Mouse (Mus musculus) cerebellum, adult 18-20 months (tissue): Measurements from ENCODE around the gene Aars.
A peak's percentile ranks its signal among the peaks of the same experiment; 100 is the strongest.
"Not testable (repeated sequence)": the region's sequence is repeated elsewhere in the genome, so short reads cannot be mapped to it uniquely, and the experiment has no call there.

ENCODE experiments used
- DNase-seq, 2 experiments: peaks; one replicate each; pipeline ENCODE4 v3.0.0; 2021

Aars gene

DNA sequence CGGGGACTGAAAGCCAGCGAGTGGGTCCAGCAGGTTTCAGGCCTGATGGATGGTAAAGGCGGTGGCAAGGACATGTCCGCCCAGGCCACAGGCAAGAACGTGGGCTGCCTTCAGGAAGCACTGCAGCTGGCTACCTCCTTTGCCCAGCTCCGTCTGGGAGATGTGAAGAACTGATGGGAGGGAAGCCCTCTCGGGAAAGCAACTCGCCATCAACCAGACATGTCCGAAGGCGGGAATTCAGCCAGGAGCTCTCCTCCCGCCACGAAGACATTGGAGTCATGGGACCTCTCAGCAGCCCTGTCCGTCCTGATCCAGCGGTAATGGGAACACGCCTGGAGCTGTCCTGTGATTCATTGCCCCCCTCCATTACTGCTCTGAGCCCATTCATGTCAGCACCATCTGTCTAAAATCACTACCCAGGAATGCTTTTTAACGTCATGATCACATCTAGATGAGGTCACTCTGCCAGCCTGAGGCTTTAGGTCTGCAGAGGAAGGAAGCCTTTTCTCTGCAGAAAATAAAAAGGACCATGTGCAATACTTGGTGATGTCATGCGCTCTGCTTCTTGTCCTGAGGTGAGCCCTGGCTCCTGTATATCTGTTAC is 22.2 kb downstream of the Aars start:
- DNase-seq = no peak

DNA sequence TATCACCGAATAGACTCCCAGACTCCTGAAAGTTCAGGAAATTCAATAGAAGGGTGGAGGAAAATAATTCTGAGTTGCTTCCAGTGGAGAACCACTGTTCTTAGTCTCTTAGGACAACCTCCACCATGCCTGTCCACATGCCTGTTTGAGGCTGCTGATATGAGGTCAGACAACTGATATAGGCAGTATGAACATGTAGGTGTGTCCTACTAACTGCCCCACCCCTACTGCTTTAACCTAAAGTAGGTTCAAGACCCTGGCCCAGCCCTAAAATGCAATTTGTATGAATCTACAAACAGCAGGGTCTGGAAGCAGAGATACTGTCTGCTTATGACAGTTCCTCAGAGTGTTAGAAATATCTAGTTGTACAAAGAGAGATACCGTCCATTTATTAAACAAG is 22.7 kb downstream of the Aars start:
- no peak for DNase-seq

DNA sequence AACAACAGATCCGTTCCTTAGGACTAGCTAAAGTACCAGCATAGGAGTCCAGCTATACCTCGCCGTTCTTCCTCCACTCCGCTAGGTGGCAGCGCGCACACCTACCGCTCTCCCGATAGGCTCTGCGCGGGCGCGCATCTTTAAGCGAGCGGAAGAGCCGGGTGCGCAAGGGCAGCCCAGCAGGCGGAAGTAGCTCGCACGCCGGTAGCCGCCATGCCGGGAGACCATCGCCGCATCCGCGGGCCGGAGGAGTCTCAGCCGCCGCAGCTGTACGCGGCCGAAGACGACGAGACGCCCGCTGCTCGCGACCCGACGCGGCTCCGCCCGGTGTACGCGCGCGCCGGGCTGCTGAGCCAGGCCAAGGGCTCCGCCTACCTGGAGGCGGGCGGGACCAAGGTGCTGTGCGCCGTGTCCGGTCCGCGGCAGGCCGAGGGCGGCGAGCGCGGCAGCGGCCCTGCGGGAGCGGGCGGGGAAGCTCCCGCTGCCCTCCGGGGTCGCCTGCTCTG is 23.3 kb downstream of the Aars start, which contains the start of gene Exosc6:
TSS of gene Exosc6 (plus strand) at position 182 of the 506 bp plus-strand sequence.
- peak; percentile 86 to 96 for DNase-seq

DNA sequence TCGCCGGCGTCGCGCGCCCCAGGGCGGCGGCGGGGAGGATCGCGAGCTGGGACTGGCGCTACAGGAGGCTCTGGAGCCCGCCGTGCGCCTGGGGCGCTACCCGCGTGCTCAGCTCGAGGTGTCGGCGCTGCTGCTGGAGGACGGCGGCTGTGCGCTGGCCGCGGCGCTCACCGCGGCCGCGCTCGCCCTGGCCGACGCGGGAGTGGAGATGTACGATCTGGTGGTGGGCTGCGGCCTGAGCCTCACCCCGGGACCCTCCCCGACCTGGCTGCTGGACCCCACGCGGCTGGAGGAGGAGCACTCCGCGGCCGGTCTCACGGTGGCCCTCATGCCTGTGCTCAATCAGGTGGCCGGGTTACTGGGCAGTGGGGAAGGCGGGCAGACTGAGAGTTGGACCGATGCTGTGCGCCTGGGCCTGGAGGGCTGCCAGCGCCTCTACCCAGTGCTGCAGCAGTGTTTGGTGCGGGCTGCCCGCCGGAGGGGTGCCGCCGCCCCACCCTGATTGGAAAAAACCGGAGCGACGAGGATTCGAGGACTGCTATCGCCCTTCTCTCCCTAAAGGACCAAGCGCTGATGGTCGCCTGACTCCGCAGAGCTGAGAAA is 23.8 kb downstream of the Aars start:
- peak; percentile 41 to 63 for DNase-seq

DNA sequence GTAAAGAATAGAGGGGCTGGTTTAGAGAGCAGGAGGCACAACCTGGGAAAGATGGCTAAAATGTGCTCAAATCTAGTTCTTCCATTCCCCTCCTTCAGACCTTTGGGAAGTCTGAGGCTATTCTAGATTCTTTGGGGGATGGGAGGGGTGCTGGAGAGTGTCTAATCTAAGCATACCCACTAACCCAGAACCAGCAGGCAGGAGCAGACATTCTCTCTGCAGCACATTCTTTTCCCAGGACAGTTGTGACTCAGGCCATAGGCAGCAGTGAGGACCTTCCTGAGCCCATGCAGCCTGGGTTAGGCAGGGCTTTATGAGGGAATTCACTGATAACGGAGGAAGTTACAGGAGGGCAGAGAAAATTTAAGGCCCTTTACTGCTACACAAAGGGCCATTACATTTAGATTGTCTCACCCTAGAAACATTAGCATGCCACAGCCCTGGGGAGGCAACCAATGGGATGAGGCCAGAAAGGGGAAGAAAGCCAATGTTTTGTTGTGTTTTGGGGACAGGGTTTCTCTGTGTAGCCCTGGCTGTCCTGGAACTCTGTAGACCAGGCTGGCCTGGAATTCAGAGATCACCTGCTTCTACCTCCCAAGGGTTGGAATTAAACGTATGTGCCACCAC is 26.1 kb downstream of the Aars start:
- no peak for DNase-seq

DNA sequence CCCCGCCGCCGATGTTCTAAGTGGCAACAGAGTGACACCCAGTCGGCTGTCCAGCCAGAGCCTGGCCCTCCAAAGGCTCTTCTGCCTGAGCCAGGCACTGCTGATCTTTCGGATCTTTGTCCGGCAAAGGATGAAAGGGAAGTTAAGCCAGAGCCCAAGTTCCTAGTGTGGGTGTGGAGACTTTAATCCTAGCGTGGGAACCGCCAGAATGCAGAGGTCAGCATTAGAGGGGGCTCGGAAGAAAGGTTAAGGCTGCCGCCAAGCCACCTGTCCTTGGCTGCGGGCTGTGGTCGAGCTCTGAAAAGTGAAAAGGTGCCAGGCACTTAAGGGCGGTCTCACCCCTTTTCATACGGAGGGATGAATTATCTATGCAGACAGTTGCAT is 28.7 kb downstream of the Aars start:
- DNase-seq = peak in 1 of 2 experiments; percentile 13

DNA sequence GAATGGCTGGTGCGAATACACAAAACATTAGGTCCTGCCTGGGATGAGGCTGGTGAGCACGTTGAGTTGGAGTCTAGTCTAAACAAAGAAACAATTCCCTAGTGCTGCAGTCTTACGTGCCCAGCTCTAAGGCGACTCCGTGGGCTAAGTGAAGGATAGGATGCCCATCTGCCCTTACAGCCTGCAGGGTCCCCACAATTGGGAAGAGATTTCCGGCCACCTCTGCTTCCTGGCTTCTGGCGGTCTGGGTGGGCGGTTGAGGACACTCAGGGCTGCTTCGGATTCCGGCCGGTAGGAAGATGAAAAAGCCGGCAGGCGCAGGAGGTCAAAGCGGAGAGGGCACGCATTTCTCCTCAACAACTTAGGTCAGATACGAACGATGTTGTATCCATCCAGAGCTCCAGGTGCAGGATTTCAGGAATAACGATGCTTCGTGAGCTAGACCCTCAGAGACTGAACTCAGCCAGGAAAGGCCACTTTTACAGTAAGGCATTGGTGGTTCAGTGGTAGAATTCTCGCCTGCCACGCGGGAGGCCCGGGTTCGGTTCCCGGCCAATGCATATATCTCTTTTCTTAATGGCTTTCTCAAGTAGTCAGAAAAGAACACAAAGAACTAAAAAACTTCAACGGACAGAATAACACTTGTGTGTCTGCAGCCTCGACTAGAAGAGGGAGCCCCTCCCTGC is 29.3 kb downstream of the Aars start:
- DNase-seq = peak; percentile 88 to 95

DNA sequence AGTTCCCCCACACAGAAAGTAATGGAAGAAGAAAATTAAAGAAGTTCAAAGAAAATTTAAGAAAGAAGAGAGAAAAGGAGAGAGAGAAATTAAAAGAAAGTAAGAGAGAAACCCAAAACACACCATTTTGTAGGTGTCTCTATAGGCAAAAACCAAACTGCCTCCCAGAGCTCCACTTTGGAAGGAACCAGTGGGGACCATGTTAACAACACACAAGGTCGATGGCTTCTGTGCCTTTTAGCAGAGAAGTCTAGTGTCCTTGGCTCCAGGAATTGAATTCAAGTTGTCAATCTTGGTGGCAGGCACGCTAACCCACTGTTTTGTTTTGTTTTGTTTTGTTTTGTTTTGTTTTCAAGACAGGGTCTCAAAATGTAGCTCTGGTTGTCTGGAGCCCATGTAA is 29.9 kb downstream of the Aars start:
- no peak for DNase-seq

DNA sequence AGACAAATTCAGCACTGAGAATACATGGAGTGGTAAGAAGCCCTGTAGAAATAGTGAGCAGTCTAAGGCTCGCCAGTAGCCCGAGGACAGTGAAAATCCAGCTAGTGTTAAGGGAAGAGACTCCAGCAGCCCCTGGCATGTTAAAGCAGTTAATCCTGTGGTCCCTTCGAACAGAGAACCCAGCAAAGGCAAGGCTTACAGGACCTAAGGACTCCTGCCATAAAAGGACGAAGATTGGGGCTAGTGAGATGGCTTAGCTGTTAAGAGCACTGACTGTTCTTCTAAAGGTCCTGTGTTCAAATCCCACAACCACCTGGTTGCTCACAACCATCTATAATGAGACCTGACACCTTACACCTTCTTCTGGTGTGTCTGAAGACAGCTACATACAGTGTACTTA is 33.4 kb downstream of the Aars start:
- no peak for DNase-seq

DNA sequence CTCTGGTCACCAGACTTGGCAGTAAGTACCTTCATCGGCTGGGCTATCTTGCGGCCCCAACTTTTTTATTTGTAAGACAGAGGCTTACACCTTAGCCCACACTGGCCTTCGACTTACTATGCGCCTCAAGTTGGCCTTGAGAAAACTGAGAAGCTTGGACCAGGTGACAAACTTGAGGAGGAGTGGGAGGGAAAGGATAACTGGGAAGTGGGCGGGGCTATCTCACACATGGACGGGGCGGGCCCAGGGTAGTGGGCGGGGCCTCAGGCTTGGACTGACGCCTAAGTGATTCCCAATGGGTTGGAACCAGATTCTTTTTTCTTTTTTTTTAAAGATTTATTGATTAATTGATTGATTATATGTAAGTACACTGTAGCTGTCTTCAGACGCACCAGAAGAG is 34.5 kb downstream of the Aars start:
- no peak for DNase-seq

DNA sequence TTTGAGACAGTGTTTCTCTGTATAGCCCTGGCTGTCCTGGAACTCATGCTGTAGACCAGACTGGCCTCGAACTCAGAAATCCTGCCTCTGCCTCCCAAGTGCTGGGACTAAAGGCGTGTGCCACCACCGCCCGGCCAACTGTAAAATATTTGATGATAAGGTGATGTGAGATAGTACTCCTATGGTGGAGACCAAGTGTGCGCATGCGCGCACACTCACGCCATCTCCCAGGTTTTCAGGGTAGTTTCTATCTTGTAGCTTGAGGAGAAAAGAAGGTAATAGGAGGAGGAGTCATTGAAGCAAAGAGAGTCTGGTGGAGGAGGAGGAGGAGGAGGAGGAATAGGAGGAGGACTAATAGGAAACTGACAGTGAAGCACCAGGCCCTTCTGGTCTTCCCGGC is 35.7 kb downstream of the Aars start:
- DNase-seq = not testable (repeated sequence)

DNA sequence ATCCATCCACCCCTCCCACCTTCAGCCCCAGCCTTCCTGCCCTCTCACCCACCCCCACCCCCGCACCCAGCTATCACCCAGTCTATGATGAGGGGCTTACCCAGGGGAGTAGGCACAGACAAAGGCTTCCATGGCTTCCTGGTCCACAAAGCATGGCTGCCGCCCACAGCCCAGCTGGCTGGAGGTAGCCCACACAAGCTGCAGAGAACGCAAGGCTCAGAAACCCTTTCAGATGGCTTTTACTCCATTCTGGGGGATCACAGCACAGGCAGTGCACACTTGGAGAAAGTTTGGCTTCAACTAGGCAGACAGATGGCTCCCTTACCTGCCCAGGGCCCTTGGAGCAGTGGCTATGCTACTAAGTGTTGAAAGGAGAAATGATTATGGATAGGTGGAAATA is 43.0 kb downstream of the Aars start:
- DNase-seq = no peak

DNA sequence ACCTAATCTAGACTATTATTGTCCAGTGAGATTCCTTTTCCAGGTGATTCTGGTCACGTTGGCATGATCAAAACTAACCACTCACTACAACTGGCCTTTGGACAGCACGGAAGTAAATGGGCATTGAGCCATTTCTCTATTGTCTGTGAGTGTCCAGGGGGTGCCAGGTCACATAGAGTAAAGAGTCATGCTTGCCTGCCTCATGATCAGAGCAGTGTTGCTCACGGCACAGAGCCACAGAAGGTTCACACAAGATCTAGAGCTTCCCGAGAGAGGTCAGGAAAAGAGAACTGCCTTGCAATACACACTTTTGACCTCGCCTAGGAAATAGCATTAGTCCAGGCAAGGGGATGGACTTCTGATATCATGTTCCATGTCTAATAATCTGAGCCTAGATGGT is 46.5 kb downstream of the Aars start:
- DNase-seq = no peak

DNA sequence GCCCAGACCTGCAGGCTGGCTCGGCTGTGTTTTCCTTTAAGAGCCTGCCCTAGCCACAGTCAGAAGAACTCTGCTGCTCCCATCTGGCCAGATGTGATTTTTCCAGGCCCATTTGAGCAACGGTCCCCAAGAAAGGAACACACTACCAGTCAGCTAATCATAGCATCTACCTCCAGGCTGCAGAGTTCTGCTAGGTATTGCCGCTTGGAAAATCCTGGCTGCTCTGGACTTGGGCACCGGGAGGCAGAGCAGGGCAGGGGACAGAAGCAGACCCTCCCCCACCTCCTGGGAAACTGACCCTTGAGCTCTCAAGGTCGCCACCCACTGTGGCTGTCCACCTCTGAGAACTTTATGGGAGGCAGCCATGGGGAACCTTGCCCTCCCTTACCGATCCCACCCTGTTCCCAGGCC is 46.9 kb downstream of the Aars start:
- DNase-seq = no peak

DNA sequence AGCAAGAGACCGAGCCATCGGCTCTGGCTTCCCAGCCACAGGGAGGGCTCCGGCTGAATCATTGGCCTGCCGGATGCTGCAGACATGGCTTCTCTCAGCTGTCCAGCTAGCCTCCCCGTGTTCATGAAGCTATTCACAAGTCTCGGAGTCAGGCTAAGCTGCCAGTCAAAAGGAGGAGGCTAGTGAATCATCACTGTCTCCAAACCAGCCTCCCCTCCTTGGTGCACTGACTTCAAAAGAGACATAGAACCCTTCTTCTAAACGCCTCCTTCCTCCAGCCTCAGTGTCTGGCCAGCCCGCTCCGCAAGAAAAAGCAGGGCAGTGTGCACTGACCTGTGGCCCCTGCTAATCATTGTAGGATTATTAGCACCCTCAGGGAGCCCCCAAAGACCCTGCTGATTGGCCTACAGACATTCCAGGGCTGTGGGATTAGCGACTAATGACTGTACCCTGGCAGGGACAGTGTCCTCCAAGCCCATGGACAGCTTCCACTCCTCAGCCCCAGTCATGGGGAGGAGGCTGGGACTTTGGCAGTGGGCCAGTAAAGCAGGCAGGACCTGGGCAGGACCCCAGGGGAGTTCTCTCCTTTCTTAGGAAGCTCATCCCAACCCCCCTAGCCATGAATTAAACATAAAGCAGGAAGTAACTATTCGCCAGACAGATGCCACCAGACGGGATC is 48.8 kb downstream of the Aars start:
- DNase-seq = no peak

DNA sequence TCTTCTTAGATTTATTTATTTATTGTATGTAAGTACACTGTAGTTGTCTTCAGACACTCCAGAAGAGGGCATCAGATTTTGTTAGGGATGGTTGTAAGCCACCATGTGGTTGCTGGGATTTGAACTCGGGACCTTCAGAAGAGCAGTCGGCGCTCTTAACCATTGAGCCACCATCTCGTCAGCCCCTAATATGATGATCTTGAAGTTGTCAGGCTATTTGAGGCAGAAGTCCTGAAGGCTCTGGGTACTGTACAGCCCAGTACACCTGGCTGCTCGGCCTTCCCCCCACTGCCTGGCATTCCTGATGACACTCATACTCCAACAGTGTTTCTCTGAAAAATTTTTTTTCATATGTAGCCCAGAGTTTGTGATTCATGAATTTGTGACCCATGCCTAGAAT is 51.0 kb downstream of the Aars start:
- DNase-seq = not testable (repeated sequence)

DNA sequence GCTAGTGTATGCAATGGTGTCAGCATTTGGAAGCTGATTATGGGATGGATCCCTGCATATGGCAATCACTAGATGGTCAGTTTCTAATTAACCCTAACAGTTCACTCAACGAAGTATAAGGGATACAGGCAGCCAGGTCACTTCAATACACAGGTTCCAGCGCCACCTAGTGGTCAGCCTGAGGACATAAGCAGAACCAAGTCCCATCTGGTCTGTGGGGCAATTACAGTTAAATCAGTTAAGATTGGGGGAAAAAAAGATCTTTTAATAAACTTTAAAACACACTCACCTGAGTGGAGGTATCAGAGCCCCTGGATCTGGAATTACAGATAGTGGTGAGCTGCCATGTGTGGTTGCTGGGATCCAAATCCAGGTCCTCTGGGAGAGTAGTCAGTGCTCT is 57.2 kb downstream of the Aars start:
- DNase-seq = peak; percentile 79 to 81

DNA sequence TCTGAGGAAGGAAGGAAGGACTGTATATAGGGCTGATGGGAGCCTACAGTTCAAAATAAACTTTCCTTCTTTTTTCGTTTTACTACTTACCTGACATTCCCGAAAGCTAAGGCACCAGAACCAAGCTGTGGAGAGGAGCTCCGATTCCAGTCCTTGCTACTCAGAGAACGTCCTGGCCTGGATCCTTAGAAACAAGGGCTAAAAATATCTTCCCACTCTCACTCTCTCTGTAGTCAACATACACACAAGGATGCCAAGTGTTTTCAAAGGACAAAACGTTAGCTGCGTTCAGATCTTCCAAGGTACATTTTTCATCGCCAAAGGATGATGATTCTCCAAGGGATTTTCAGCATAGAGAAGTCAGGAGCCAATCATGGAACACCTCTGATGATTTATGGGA is 58.8 kb downstream of the Aars start:
- no peak for DNase-seq

DNA sequence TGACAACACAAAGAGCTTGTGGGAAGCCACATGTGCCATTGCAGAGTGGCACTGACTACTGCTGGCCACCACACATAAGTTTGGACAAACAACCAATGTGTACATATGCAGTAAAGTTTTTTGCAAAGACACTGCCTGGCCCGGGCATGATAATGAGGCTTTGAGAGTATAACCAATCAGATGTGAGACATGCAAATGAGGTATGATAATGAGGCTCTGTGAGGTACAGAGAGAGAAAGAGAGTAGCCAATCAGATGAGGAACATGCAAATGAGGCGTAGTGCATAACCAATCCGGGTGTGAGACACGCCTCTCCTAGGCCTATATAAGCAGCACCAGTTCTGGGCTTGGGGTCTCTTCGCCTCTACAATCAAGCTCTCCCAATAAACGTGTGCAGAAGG is 59.4 kb downstream of the Aars start, which contains the start of gene Clec18a:
TSS of gene Clec18a (minus strand) at position 101 of the 400 bp plus-strand sequence.
- DNase-seq = not testable (repeated sequence)

DNA sequence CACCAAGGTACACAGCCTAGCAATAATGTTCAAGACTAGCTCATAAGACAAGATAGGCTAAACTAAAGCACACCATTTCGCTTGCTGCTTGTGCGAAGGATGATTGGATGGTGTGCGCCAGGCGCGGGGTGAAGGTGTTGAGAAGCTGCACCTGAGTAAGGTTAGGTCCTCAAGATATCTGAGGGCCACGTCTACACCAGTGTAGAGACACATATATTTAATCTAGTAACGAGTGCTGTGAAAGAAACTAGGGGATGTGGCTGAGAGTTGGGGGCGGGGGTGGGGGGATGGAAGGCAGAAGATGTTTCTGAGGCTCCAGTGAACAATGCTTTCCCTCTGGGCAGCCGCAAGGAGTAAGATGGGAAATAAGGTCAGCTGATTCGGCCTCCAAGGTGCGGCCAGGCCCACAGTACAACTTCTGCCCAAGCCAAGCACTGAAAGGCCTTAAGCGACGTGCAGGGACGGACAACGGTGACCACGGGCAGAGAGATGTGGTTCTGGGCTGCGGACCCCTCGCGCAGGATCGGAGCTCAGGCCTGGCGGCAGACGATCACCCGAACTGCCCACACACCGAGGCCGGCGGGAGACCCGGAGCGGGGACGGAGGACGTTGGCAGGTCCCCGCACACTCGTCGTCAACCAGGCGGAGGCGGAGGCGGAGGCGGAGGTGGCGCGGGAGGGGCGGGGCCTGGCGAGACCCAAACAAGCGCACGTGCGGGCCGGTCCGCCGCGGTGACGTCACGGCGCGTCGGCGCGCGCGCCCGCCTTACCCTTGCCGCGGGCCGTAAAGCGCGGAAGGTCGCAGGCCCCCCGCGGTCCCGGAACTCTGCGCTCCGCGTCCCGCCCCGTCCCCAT is 61.1 kb downstream of the Aars start, which contains the start of gene Pdpr:
TSS of gene Pdpr (plus strand) at position 766 of the 854 bp plus-strand sequence.
- peak; percentile 93 to 96 for DNase-seq

DNA sequence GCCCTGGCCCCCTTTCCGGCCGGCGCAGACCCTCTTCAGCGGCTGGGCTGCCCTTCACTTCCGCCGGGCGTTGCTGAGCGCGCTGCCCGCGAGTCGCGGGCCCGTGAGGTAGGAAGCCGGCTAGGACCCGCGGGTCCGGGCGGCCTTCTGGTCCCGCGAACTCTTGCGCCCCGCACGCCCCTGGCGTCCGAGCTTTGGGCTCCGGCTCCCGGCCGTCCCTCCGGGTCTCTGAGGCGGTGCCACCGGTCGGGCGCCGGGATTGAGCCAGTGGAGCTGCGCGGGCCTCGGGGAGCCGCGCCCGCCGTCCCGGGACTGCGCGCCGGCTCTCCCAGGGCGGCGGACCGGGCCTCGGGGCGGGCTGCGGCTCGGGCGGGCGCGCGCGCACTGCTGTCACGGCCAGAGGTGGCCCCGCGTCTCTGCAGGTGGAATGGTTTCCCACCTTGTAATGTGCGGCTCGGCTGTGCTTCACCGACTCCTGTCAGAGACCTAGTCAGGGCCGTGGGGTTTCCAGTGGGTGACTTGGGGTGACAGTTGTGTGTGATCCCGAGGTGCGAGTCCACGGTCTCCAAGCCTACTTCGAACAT is 61.9 kb downstream of the Aars start:
- peak in 1 of 2 experiments; percentile 17 for DNase-seq
